Mouse (Mus musculus) urinary bladder, postnatal 10 days (tissue): ENCODE data around the gene Eif4g2.
A peak's percentile ranks its signal among the peaks of the same experiment; 100 is the strongest.

Source experiments
- DNase-seq: peaks from one replicate; pipeline ENCODE4 v3.0.0; 2022; ENCODE audit warnings: low spot score

The Eif4g2 gene

DNA sequence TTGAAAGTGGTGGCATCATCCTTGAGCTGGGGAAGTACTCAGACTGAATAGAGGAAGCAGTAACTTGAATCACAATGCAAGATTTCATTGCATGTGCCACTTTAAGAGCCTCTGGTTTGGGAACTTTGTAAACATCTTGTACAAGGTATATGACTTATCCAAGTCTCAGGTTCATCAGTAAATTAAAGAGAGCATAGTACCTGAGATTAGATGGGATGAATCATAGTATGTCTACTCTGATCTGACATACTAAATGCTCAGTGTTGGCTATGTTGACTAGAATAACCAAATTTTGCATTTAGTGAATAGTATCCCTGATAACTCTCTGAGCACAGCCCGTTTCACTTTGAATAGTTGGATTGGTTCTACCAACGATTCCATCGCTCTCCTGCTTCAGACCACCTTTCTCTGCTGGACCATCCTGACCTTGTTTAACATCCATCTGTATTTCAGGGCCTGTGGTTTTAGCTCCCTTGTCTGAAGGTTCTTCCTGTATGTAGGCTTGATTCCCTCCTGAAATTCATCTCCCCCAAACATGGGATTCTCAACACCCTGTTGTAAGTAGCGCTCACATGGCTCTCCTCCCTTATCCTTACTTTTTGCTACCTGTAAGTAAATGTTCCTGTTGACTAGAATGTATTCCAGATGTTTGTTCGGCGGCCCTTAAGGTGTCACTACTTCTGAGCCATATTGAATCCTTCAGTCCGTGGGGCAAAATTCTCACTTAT lies 13.2 kb downstream of the Eif4g2 start:
- no peak for DNase-seq

DNA sequence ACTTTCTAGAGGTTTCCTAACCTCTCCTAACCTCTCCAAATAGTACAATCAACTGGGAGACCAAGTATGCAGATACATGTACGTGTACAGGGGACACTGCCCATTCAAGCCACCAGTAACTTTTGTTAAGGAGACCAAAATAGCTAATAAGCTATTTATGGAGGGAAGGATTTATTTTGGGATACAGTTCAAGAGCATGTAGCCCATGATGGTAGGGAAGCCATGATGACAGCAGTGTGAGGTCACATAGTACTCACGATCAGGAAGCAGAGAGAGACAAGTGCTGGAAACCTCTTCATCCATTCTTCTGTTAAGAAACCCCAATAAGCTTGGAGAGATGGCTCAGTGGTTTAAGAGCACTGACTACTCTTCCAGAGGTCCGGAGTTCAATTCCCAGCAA lies 14.6 kb downstream of the Eif4g2 start:
- no peak for DNase-seq

GRCm38 (mm10) chr7:111062971-111063370 lies 19.9 kb downstream of the Eif4g2 start:
- DNase-seq: no peak

DNA sequence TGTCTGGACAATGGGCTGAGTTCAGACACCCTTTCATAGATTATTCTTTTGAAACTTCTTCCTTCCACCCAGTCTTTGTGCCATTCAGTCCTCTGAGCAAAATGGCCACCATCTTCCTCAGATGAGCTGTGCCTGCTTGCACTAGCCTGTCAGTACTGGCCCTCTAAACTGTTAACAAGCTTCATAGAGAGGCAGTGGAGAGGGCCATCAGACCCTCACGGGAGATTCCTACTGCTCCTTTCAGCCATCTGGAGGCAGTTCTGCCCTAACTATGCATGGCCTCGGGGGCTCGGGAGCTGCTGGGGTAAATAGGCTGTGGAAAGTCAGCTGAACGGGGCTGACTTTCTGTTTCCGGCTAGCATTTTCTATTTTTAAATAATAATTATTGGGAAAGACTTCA lies 23.3 kb downstream of the Eif4g2 start:
- DNase-seq: no peak

- no peak for DNase-seq
Observed at GRCm38 (mm10) chr7:111055984-111056657, 26.7 kb downstream of the Eif4g2 start.

- no peak for DNase-seq
Observed at GRCm38 (mm10) chr7:111055221-111055620, 27.6 kb downstream of the Eif4g2 start.

DNA sequence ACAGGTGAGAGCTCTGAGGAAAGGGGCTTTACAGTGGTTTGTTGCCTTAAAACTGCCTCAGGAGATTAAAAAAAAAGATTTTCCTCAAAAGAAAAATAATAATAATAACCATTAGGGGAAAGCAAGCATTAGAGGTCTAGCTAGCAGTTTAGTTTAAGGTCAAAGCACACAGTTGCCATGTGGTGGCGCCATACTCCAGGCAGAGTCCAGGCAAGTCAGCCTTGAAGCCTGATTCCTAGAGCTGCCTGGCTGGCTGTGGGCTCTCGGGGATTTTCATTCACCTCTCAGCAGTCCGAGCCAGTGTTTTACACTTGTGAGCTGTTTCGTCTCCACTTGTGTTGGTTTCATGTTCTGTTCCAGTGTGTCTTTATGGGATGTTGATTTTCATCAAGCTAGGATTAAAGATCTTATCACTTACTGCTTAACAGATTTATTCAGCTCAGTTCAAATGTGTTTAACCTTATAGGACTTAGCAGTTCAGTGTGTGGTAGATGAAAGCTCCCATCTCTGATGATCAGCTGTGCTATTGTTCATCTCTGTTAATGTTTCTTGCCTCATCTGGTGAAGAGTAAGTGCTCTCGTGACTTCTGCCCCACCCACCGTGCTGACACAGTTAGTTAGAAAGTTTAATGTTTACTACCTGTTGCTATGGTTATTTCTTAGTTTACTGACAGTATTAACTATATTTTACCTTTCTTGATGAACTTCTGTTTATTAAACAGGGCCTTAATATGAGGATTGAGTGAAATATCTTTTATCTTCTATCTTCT lies 33.0 kb downstream of the Eif4g2 start:
- DNase-seq: no peak

- no peak for DNase-seq
Observed at GRCm38 (mm10) chr7:111048920-111049319, 33.9 kb downstream of the Eif4g2 start.

DNA sequence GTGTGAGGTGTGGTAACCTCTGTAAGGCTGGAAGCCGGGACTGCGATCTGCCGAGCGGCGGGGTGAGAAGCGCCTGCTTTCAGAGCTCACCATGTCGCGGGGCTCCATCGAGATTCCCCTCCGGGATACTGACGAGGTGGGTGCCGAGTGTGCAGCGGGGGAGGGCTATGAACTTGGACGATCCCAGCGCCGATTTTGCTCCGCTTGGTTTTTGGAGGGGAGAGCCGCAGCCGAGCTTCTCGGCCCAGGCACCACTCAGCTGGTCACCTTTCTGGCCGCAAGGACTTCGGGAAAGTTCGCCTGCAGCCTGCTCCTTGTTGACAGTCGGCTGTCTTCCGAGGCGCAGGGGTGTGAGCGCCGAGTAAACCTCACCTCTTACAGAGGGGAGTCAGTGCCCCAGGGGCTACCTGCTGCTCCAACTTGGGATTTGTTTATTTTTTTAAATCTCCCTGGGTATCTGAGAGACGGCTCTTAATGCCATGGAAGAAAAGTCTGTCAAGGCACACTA lies 53.7 kb downstream of the Eif4g2 start:
- no peak for DNase-seq

DNA sequence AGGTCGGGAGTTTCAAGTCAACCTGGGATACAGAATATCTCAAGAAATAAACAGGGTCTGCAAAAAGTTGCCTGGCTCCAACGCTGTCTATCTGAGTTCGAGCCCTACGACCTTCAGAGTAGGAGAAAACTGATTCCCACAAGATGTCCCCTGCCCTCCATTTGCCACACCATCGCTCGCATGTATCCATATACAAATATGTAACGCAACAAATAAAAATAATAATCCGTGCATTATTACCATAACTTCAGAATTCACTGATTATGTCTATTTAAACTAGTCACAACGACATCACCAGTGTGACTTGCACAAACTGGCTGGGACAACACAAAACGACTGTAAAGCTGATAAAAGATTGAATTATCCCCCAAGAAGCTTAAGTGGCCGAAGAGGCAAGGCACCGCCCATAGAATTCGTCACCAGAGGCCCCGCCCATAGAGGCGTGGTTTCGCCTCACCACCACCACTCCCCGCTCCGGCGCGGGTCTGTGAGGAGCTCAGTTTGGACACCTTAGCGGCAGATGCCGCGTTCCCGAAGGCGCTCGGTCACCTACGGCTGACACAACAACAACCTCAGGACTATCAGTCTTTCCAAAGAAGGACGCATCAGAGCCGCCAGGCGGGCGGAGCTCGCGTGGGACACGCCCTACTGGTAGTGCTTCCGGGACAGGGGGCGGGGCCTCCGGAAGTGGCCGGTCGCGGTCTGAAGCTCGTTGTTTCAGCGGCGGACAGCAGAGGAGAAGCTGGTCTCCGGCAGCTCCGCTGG lies 54.4 kb downstream of the Eif4g2 start, which contains the start of gene Ctr9:
Gene Ctr9, plus strand, starts transcription at position 671 of the 765 bp plus-strand sequence.
- peak; percentile 81 for DNase-seq

- DNase-seq: no peak
Observed at GRCm38 (mm10) chr7:111024912-111025311, 57.9 kb downstream of the Eif4g2 start.

- DNase-seq: no peak
Observed at GRCm38 (mm10) chr7:111024068-111024594, 58.7 kb downstream of the Eif4g2 start.

- no peak for DNase-seq
Observed at GRCm38 (mm10) chr7:111020814-111021213, 62.0 kb downstream of the Eif4g2 start.
